Mouse (Mus musculus) cortical plate, adult 2 months (tissue): ENCODE measurements around the gene Gadd45b.

Experiments used
- CTCF ChIP-seq: fragments of 200-500 bp; IDR thresholded peaks from 2 replicates; pipeline ENCODE4 v1.5.1; 2011; ENCODE audit warnings: mild to moderate bottlenecking, control low read depth, low read length; ENCODE audit not compliant: insufficient read depth; ENCODE audit errors: extremely low read depth
- POLR2A ChIP-seq: fragments of 200-500 bp; IDR thresholded peaks from 2 replicates; pipeline ENCODE4 v1.6.1; 2011; ENCODE audit warnings: mild to moderate bottlenecking, low read length, control low read depth; ENCODE audit not compliant: insufficient read depth; ENCODE audit errors: extremely low read depth

- TF ChIP-seq POLR2A: no peak
- no peak for TF ChIP-seq CTCF
Observed at GRCm38 (mm10) chr10:80956385-80956784, 26.5 kb downstream of the Gadd45b start.
